Mouse (Mus musculus) limb, embryonic 13.5 days (tissue): ENCODE results near the gene Jund. TPM values are rescaled to one million over a fixed set of nuclear protein-coding genes. Genes with fewer than 3 reads are reported as not detected.

Source experiments
- ATAC-seq: fragments of 200-750 bp; cut with Nextera tagmentation; 2 replicates; pipeline ENCODE4 v1.8.0; 2017; ENCODE audit warnings: low read depth, moderate number of reproducible peaks, moderate TSS enrichment; ENCODE audit not compliant: low FRiP score
- H3K27ac ChIP-seq: fragments of 300-500 bp; sonication (generic); 2 replicates; pipeline ENCODE4 v1.5.1; 2015; ENCODE audit warnings: inconsistent platforms, mild to moderate bottlenecking, moderate library complexity
- H3K27me3 ChIP-seq: fragments of 300-500 bp; sonication (generic); 2 replicates; pipeline ENCODE4 v1.6.1; 2015; ENCODE audit warnings: mild to moderate bottlenecking, inconsistent platforms
- H3K36me3 ChIP-seq: fragments of 300-500 bp; sonication (generic); 2 replicates; pipeline ENCODE4 v1.6.1; 2015; ENCODE audit warnings: inconsistent platforms, mild to moderate bottlenecking, moderate library complexity
- H3K4me1 ChIP-seq: fragments of 300-500 bp; sonication (generic); 2 replicates; pipeline ENCODE4 v1.6.1; 2015; ENCODE audit warnings: inconsistent platforms
- H3K4me2 ChIP-seq: fragments of 300-500 bp; sonication (generic); replicated peaks from 2 replicates; pipeline ENCODE4 v1.6.1; 2015; ENCODE audit warnings: inconsistent platforms, mild to moderate bottlenecking, moderate library complexity
- H3K4me3 ChIP-seq: fragments of 300-500 bp; sonication (generic); 2 replicates; pipeline ENCODE4 v1.5.1; 2015; ENCODE audit warnings: moderate library complexity, mild to moderate bottlenecking, inconsistent platforms
- H3K9ac ChIP-seq: fragments of 300-500 bp; sonication (generic); 2 replicates; pipeline ENCODE4 v1.6.1; 2015; ENCODE audit warnings: mild to moderate bottlenecking, inconsistent platforms
- H3K9me3 ChIP-seq: fragments of 300-500 bp; sonication (generic); 2 replicates; pipeline ENCODE4 v1.6.1; 2016; ENCODE audit warnings: inconsistent platforms
- WGBS: fragments of 180-500 bp; shearing (Covaris S2); methylation state at CpG from one replicate; pipeline ENCODE4 v1.1.7; 2015; 5-methylcytosine and 5-hydroxymethylcytosine counted together
- polyA plus RNA-seq: library from polyadenylated mRNA; unstranded; fragments of >200 nt; fragmentation: Nextera tagmentation; extraction: Ambion mirVana; gene quantifications from 2 replicates; pipeline ENCODE4 v1.2.1, GENCODE M21; 2015

The Jund gene
- polyA plus RNA-seq, 1 experiment from 2014 or later = 61.1 TPM

DNA sequence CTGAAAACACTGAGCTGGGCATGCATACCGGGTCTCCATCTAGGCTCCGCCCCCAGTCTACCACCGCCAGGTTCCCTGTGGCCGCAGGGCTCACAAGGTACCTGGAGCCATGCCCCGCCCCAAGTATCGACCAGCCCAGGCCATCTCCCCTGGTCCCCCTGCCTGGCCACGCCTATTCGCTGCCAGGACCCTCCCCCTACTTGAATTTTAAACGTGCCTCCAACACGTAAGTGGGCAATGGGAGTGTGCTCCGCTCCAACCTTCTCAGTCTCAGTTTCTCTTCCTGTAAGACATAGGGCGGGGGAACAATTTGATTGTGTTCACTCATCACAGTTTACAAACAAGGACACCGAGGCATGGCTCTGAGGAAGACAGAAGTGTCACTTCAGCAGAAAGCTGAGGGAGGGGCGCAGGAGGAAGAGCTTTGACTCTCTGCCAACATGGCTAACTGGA, 38.5 kb upstream of the Jund start, which contains the start of gene Pgpep1:
Pgpep1 (minus strand) TSS at position 116 of the 453 bp plus-strand sequence.
- peak; percentile 58 for ATAC-seq
- peak within 1 kb of the TSS; percentile 82 for H3K4me3 ChIP-seq
- peak within 1 kb of the TSS; percentile 84 for H3K9ac ChIP-seq
- H3K36me3 ChIP-seq = peaks cover 23% of the 10 kb centered on the region
- 3% methylated on average over 14 of the region's 14 CpGs for WGBS
- H3K27me3 ChIP-seq = no peaks in the 10 kb centered on the region
- peak within 1 kb of the TSS; percentile 67 for H3K27ac ChIP-seq
- H3K4me2 ChIP-seq = peak within 1 kb of the TSS; percentile 90
- peaks cover 28% of the 10 kb centered on the region for H3K4me1 ChIP-seq
- H3K9me3 ChIP-seq = no peaks in the 10 kb centered on the region

DNA sequence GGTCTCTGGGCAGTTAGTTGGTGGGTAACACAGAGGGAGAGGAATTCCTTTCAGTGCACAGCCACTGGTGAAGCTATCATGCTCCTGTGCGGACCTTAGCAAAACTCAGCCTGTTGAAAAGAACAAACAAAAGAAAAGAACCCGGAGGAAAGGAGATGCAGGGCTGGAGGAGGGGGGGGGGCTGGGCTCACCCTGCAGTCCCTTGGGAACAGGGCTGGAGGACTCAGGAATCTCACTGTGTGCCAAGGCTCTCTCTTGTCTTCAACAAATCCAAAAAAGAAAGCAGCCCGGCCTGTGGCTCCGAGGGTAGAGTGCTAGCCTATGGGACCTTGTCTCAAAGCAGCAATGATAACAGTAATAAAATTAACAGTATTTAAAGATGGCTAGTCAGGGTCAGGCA, 35.1 kb upstream of the Jund start:
- Histone ChIP-seq H3K27ac (no peak overlapping the region), H3K9ac (no peak overlapping the region), H3K9me3 (no peaks in the 10 kb centered on the region), H3K36me3 (no peaks in the 10 kb centered on the region), H3K4me1 (peaks cover 12% of the 10 kb centered on the region), H3K4me2 (no peak overlapping the region), H3K4me3 (no peak overlapping the region), H3K27me3 (no peaks in the 10 kb centered on the region)
- no peak for ATAC-seq
- WGBS = 71% methylated on average over 4 of the region's 4 CpGs

DNA sequence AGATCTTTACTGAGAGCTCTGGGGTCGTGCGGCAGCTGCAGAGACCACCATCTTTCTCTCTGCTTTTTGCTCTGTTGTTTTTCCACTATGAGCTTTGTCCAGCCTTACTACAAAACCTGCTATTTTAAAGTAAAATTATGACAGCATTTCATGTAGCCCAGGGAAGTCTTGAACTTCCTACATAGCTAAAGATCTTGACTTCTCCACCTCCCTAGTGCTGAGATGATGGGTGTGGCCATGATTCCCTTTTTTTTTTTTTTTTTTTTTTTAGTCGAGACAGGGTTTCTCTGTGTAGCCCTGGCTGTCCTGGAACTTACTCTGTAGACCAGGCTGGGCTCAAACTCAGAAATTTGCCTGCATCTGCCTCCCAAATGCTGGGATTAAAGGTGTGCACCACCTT, 34.1 kb upstream of the Jund start:
- 0 out of 2 replicates have a peak, but pooled peaks cover 8% of the 10 kb centered on the region for H3K4me1 ChIP-seq
- H3K4me2 ChIP-seq = no peak overlapping the region
- no peaks in the 10 kb centered on the region for H3K27me3 ChIP-seq
- WGBS = 65% methylated on average over 3 of the region's 3 CpGs
- H3K9me3 ChIP-seq = no peaks in the 10 kb centered on the region
- no peak overlapping the region for H3K9ac ChIP-seq
- no peaks in the 10 kb centered on the region for H3K36me3 ChIP-seq
- no peak overlapping the region for H3K4me3 ChIP-seq
- H3K27ac ChIP-seq = no peak overlapping the region
- ATAC-seq = no peak

DNA sequence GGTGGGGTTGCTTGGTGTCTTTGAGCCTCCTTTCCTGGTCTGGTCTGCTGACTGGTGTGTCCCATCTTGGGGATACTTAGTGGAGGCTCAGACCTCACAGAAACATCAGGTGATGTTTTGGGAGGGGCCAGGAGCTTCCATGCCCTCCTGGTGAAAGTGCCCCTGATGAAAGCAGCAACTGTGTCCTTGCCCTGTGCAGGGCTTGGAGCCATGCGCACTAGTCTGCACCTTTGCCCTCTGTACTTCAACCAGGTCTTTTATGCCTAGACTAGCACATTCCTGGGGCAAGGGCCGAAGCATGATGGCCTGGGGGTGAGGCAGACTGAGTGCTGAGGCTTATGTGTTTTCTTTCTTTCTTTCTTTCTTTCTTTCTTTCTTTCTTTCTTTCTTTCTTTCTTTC, 33.1 kb upstream of the Jund start:
- ATAC-seq = no peak
- 76% methylated on average over 2 of the region's 2 CpGs for WGBS

DNA sequence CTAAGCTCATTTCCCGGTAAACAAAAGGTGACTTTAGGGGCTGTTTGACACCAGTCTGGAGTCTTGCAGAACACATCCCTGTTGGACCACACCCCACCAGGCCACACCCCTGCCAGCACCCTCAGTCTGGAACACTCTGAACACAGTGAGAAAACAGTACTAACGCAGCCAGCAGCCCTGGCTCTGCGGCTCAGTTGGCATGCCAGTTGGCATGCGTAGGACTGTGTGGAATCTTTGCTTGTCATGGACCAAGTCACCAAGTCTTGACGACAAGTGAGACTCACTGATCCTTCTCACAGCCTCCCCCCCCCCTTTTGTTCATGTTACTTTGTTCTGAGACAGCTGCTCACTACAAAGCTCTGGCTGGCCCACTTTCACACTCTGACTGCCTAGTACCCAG, 31.7 kb upstream of the Jund start:
- ATAC-seq = no peak
- no peak overlapping the region for H3K27ac ChIP-seq
- no peaks in the 10 kb centered on the region for H3K4me1 ChIP-seq
- H3K36me3 ChIP-seq = no peaks in the 10 kb centered on the region
- H3K4me2 ChIP-seq = no peak overlapping the region
- H3K9ac ChIP-seq = no peak overlapping the region
- H3K4me3 ChIP-seq = no peak overlapping the region
- no peaks in the 10 kb centered on the region for H3K9me3 ChIP-seq
- 73% methylated on average over 5 of the region's 5 CpGs for WGBS
- H3K27me3 ChIP-seq = no peaks in the 10 kb centered on the region

More for the DNA sequence above, 33.1 kb upstream of the Jund start:
- Histone ChIP-seq H3K9ac (no peak overlapping the region), H3K9me3 (no peaks in the 10 kb centered on the region), H3K4me3 (no peak overlapping the region), H3K4me2 (no peak overlapping the region), H3K27me3 (no peaks in the 10 kb centered on the region), H3K36me3 (no peaks in the 10 kb centered on the region), H3K4me1 (0 out of 2 replicates have a peak, but pooled peaks cover under 1% of the 10 kb centered on the region), H3K27ac (no peak overlapping the region)

DNA sequence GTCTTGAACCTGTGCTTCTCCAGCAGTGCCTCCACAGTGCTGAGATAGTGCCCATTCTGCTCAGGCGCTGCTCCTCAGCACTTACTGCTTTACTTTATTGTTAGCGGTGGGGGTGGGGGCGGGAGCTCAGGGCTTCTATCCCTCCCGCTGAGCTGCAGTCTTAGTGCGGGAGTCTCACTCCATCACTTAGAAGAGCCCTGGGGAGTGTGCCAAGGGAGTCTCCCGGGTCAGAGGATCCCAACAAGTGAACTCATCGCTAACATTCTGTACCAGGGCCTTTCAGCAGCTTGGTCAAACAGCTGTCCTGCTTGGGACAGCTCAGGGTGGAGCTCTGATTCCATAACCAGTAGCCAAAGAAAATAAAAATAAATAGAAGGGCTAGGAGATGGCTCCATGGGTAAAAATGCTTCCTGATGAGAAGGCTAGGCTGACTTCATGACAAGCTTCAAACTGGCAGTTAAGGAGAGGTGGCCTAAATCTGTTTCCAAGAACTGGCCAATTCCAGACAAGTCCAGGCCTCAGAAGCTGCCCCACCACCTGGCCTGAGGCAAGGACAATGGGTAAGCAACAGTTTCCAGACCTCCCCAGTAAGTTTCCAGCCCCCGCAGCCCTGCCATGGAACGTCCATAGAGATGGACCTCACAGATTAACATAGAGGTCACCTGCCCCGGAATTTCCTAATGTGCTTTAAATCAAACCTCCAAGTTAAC, 27.0 kb upstream of the Jund start:
- H3K4me2 ChIP-seq = no peak overlapping the region
- H3K4me1 ChIP-seq = peaks cover 17% of the 10 kb centered on the region
- ATAC-seq = no peak
- peaks cover 9% of the 10 kb centered on the region; the same call in 1 of the 2 replicates for H3K36me3 ChIP-seq
- H3K27ac ChIP-seq = no peak overlapping the region
- no peak overlapping the region for H3K4me3 ChIP-seq
- 73% methylated on average over 10 of the region's 10 CpGs for WGBS
- H3K9me3 ChIP-seq = no peaks in the 10 kb centered on the region
- no peak overlapping the region for H3K9ac ChIP-seq
- no peaks in the 10 kb centered on the region for H3K27me3 ChIP-seq

DNA sequence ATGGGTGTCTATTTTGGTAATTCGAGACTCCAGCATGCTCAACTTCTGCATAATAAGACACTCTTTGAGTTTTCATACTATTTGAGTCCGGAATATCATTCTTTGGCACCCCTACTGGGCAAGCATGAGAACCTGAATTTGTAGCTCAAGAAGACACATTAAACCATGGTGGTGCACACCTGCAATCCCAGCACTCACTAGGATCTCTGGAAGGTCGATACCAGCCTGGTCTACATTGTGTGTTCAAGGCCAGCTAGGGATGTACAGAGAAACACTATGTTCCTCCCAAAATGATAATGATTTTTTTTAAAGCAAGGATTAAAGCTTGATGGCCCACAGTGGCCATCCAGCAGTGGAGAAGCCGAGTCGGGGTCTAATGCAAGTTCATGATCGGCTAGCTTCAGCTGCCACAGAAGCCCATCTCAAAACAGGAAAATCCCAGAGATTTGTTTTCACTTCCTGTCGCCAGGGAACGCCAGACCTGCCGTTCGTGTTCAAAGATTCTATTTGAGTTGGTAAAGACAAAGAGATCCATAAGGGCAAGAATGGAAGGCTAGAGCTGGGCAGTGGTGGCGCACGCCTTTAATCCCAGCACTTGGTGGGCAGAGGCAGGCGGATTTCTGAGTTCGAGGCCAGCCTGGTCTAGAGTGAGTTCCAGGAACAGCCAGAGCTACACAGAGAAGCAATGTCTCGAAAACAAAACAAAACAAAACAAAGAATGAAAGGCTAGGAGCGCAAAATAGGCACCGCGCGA, 26.2 kb upstream of the Jund start:
- peak; percentile 33 for ATAC-seq
- H3K9ac ChIP-seq = peak overlapping the region; percentile 63
- peak overlapping the region; percentile 69 for H3K4me3 ChIP-seq
- WGBS = 42% methylated on average over 19 of the region's 19 CpGs
- no peaks in the 10 kb centered on the region for H3K27me3 ChIP-seq
- peaks cover 17% of the 10 kb centered on the region for H3K4me1 ChIP-seq
- peaks cover 14% of the 10 kb centered on the region for H3K36me3 ChIP-seq
- peak overlapping the region; percentile 79 for H3K27ac ChIP-seq
- peak overlapping the region; percentile 58 for H3K4me2 ChIP-seq
- H3K9me3 ChIP-seq = no peaks in the 10 kb centered on the region

- H3K9me3 ChIP-seq = no peaks in the 10 kb centered on the region
- peak within 1 kb of the TSS; percentile 81 for H3K4me2 ChIP-seq
- ATAC-seq = peak; percentile 98
- H3K9ac ChIP-seq = peak within 1 kb of the TSS; percentile 77
- under 1% methylated on average over 60 of the region's 60 CpGs for WGBS
- peaks cover 21% of the 10 kb centered on the region for H3K36me3 ChIP-seq
- H3K4me1 ChIP-seq = peaks cover 17% of the 10 kb centered on the region
- H3K27ac ChIP-seq = peak within 1 kb of the TSS; percentile 91
- H3K4me3 ChIP-seq = peak within 1 kb of the TSS; percentile 69
- no peaks in the 10 kb centered on the region for H3K27me3 ChIP-seq
These were observed 25.5 kb upstream of the Jund start, which contains the start of gene Lsm4 for GRCm38 (mm10) chr8:70673079-70673856. Gene Lsm4, plus strand, starts transcription at chr8:70673248.

DNA sequence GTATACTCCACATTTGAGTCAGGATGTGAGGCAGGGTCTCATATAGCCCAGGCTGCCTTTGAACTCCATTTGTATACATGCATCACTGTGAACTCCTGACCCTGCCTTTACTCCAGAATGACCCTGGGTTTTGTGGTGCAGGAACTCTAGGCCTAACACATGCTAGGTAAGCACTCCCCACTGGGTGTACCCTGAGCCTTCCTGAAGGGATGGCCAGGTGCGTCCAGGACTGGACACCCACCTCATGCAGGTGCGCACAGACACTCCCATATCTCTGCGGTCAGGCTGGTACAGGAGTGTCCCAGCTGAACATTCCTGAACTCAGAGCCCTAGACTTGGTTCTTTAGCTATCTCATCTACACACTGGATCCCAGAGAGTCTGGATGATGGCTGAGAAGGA, 24.6 kb upstream of the Jund start:
- Histone ChIP-seq H3K9me3 (no peaks in the 10 kb centered on the region), H3K27me3 (no peaks in the 10 kb centered on the region), H3K9ac (peak overlapping the region; percentile 77), H3K36me3 (peaks cover 30% of the 10 kb centered on the region), H3K4me1 (peaks cover 17% of the 10 kb centered on the region), H3K4me3 (peak overlapping the region; percentile 69), H3K4me2 (peak overlapping the region; percentile 81), H3K27ac (peak overlapping the region; percentile 91)
- WGBS = 85% methylated on average over 3 of the region's 3 CpGs
- no peak for ATAC-seq

DNA sequence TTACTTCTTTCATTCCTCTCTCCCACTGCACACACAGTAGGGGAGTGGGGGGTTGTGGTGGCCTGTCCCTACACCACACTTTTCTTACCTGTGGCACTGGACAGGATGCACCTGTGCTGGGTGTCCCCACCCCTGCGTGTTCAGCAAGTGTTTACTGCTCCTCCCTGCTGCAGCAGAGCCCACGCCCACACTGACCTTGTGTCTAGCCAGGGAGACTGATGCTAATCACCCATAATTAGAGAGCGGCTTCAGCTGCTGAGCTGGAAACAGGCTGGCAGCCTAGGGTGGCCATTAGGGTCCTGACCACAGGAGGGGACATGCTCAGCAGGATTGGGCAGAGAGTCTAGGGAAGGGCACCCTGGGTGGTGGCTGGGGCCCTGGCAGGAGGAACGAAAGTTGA, 24.0 kb upstream of the Jund start:
- H3K4me3 ChIP-seq = 0 out of 2 replicates have a peak overlapping the region, but pooled peaks have one; percentile 69
- peak overlapping the region; percentile 81; the same call in 1 of the 2 replicates for H3K4me2 ChIP-seq
- no peak overlapping the region for H3K27ac ChIP-seq
- WGBS = 73% methylated on average over 4 of the region's 4 CpGs
- H3K9me3 ChIP-seq = no peaks in the 10 kb centered on the region
- no peaks in the 10 kb centered on the region for H3K27me3 ChIP-seq
- peaks cover 36% of the 10 kb centered on the region for H3K36me3 ChIP-seq
- no peak for ATAC-seq
- peaks cover 17% of the 10 kb centered on the region for H3K4me1 ChIP-seq
- peak overlapping the region; percentile 77; the same call in 1 of the 2 replicates for H3K9ac ChIP-seq

- WGBS = 88% methylated on average over 1 of the region's 1 CpGs
- H3K9me3 ChIP-seq = no peaks in the 10 kb centered on the region
- H3K4me1 ChIP-seq = peaks cover 17% of the 10 kb centered on the region
- no peak overlapping the region for H3K27ac ChIP-seq
- H3K9ac ChIP-seq = no peak overlapping the region
- H3K4me3 ChIP-seq = no peak overlapping the region
- no peak for ATAC-seq
- no peaks in the 10 kb centered on the region for H3K27me3 ChIP-seq
- no peak overlapping the region for H3K4me2 ChIP-seq
- peaks cover 42% of the 10 kb centered on the region for H3K36me3 ChIP-seq
These were observed 23.4 kb upstream of the Jund start for GRCm38 (mm10) chr8:70675336-70675735.
